Mouse (Mus musculus) lung, embryonic 16.5 days (tissue): ENCODE data around the gene Gm4707. TPM values are rescaled to one million over a fixed set of nuclear protein-coding genes. Genes with fewer than 3 reads are reported as not detected.
"Not testable (repeated sequence)": the region's sequence is repeated elsewhere in the genome, so short reads cannot be mapped to it uniquely, and the experiment has no call there.

Experiments used
- ATAC-seq: fragments of 200-750 bp; cut with Nextera tagmentation; 2 replicates; pipeline ENCODE4 v1.8.0; 2017; ENCODE audit warnings: low read depth, mild to moderate bottlenecking, moderate library complexity
- H3K27ac ChIP-seq: fragments of 300-500 bp; sonication (generic); 2 replicates; pipeline ENCODE4 v1.5.1; 2014; ENCODE audit warnings: mild to moderate bottlenecking, control low read depth, low read length
- H3K27me3 ChIP-seq: fragments of 300-500 bp; sonication (generic); 2 replicates; pipeline ENCODE4 v1.6.1; 2014; ENCODE audit warnings: low read depth, low read length, mixed read lengths; ENCODE audit not compliant: control insufficient read depth, insufficient read depth
- H3K36me3 ChIP-seq: fragments of 300-500 bp; sonication (generic); 2 replicates; pipeline ENCODE4 v1.6.1; 2014; ENCODE audit warnings: low read length; ENCODE audit not compliant: control insufficient read depth, insufficient read depth
- H3K4me1 ChIP-seq: fragments of 300-500 bp; sonication (generic); replicated peaks from 2 replicates; pipeline ENCODE4 v1.6.1; 2014; ENCODE audit warnings: low read length, mixed read lengths; ENCODE audit not compliant: control insufficient read depth, insufficient read depth
- H3K4me2 ChIP-seq: fragments of 300-500 bp; sonication (generic); 2 replicates; pipeline ENCODE4 v1.6.1; 2014; ENCODE audit warnings: low read depth, low read length, control low read depth
- H3K4me3 ChIP-seq: fragments of 300-500 bp; sonication (generic); 2 replicates; pipeline ENCODE4 v1.5.1; 2014; ENCODE audit warnings: mild to moderate bottlenecking, low read length, control low read depth
- H3K9ac ChIP-seq: fragments of 300-500 bp; sonication (generic); 2 replicates; pipeline ENCODE4 v1.6.1; 2014; ENCODE audit warnings: low read length, control low read depth
- H3K9me3 ChIP-seq: fragments of 300-500 bp; sonication (generic); 2 replicates; pipeline ENCODE4 v1.6.1; 2016; ENCODE audit warnings: low read length; ENCODE audit not compliant: control insufficient read depth
- WGBS: fragments of 180-500 bp; shearing (Covaris S2); extraction: QIAGEN DNeasy Blood & Tissue Kit; methylation state at CpG from one replicate; pipeline ENCODE4 v1.1.7; 2014; 5-methylcytosine and 5-hydroxymethylcytosine counted together
- polyA plus RNA-seq: library from polyadenylated mRNA; unstranded; fragments of >200 nt; fragmentation: Nextera tagmentation; extraction: Ambion mirVana; gene quantifications from 2 replicates; pipeline ENCODE4 v1.2.1, GENCODE M21; 2015

Gene Gm4707
- polyA plus RNA-seq, 1 experiment from 2014 or later = 3.0 TPM

- Histone ChIP-seq H3K4me3 (no peak overlapping the region), H3K27ac (no peak overlapping the region), H3K36me3 (peaks cover 21% of the 10 kb centered on the region), H3K9ac (no peak overlapping the region), H3K9me3 (no peaks in the 10 kb centered on the region), H3K4me1 (no peaks in the 10 kb centered on the region), H3K27me3 (no peaks in the 10 kb centered on the region), H3K4me2 (no peak overlapping the region)
- 92% methylated on average over 3 of the region's 3 CpGs for whole genome bisulfite sequencing
- ATAC-seq = no peak
These were observed 594 bp upstream of the Gm4707 start for GRCm38 (mm10) chr17:71460312-71460711.

DNA sequence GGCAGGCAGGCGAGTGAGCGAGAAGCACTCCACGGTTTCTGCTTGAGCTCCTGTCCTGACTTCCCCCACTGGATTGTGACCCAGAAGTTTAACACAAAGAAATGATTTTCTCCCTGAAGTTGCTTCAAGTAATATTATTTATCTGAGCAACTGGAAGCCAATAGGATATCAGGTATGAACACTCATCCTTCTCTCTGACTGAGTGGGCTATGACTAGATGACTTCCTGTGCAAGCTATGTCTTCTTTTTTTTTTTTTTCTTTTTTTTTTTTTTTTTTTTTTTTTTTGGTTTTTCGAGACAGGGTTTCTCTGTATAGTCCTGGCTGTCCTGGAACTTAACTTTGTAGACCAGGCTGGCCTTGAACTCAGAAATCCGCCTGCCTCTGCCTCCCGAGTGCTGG lies 2.4 kb downstream of the Gm4707 start:
- not testable (repeated sequence) for H3K27me3 ChIP-seq, H3K4me2 ChIP-seq, ATAC-seq, H3K9me3 ChIP-seq, H3K27ac ChIP-seq, H3K4me3 ChIP-seq, H3K4me1 ChIP-seq, H3K9ac ChIP-seq
- WGBS = 93% methylated on average over 6 of the region's 6 CpGs
- H3K36me3 ChIP-seq = peaks cover 14% of the 10 kb centered on the region

DNA sequence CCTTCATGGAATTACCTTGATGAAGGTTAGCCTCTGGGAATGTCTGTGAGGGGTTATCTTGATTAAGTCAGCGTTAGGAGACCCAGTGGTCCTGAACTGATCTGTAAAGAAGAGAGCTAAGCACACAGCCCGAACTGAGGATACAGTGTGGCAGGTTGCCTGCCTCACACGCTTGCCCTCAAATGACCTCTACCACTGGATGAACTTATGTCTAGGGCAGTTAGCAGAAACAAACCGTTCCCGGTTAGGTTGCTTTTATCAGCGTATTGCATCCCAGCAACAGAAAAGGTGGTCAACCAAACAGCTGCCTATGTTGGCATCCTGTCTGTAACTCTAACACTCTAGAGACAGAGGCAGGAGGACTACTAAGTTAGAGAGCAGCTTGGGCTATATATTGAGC lies 14.5 kb downstream of the Gm4707 start:
- 87% methylated on average over 6 of the region's 6 CpGs for WGBS
- no peak overlapping the region for H3K4me3 ChIP-seq
- no peak overlapping the region for H3K4me2 ChIP-seq
- no peaks in the 10 kb centered on the region for H3K4me1 ChIP-seq
- H3K36me3 ChIP-seq = peaks cover 21% of the 10 kb centered on the region
- H3K27me3 ChIP-seq = no peaks in the 10 kb centered on the region
- no peak overlapping the region for H3K9ac ChIP-seq
- ATAC-seq = no peak
- no peak overlapping the region for H3K27ac ChIP-seq
- H3K9me3 ChIP-seq = no peaks in the 10 kb centered on the region

DNA sequence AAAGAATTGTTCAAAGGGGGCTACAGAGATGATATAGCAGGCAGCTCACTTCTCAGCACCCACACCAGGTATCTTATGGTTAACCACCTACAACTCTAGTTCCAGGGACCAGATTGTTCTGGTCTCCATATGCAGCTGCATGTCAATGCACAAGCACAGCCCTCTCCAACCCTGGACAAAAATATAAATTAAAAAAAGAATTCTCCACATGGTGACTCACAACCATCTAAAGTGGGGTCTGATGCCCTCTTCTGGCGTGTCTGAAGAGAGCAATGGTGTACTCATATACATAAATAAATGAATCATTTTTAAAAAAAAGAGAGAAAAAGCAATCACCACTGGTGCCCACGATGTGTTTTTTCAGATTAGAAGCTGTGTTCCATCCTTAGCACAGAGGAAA lies 15.0 kb downstream of the Gm4707 start:
- Histone ChIP-seq H3K4me3 (no peak overlapping the region), H3K4me1 (no peaks in the 10 kb centered on the region), H3K9me3 (no peaks in the 10 kb centered on the region), H3K27me3 (no peaks in the 10 kb centered on the region), H3K9ac (no peak overlapping the region), H3K4me2 (no peak overlapping the region), H3K27ac (no peak overlapping the region), H3K36me3 (peaks cover 21% of the 10 kb centered on the region)
- ATAC-seq = no peak
- WGBS = 78% methylated on average over 2 of the region's 2 CpGs

DNA sequence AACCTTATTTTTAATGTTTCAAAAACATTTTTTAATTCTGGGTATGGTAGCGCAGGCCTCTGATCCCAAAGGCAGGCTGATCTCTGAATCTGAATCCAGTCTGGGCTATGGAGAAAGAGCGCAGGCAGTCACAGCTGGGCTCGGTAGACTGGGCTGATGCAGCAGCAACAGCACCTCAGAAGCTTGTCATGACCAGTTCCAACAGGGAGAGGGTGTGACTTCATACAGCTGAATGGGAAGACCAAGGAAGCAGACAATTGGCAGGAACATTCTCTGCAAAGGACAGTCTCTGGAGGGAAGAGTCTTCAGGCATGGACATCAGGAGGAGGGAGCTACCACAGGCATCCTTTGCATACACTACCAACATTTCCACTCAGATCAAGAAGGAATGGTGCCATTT lies 15.6 kb downstream of the Gm4707 start:
- no peak for ATAC-seq
- Histone ChIP-seq H3K4me3 (no peak overlapping the region), H3K27ac (no peak overlapping the region), H3K36me3 (peaks cover 21% of the 10 kb centered on the region), H3K4me1 (no peaks in the 10 kb centered on the region), H3K27me3 (no peaks in the 10 kb centered on the region), H3K9me3 (no peaks in the 10 kb centered on the region), H3K9ac (no peak overlapping the region), H3K4me2 (no peak overlapping the region)
- WGBS = 92% methylated on average over 3 of the region's 3 CpGs

- no peaks in the 10 kb centered on the region for H3K27me3 ChIP-seq
- H3K36me3 ChIP-seq = peaks cover 18% of the 10 kb centered on the region
- ATAC-seq = no peak
- no peaks in the 10 kb centered on the region for H3K4me1 ChIP-seq
- 88% methylated on average over 6 of the region's 6 CpGs for WGBS
- no peak overlapping the region for H3K4me2 ChIP-seq
- no peak overlapping the region for H3K9ac ChIP-seq
- H3K9me3 ChIP-seq = no peaks in the 10 kb centered on the region
- no peak overlapping the region for H3K27ac ChIP-seq
- H3K4me3 ChIP-seq = no peak overlapping the region
These were observed 16.4 kb downstream of the Gm4707 start for GRCm38 (mm10) chr17:71443273-71443672.

DNA sequence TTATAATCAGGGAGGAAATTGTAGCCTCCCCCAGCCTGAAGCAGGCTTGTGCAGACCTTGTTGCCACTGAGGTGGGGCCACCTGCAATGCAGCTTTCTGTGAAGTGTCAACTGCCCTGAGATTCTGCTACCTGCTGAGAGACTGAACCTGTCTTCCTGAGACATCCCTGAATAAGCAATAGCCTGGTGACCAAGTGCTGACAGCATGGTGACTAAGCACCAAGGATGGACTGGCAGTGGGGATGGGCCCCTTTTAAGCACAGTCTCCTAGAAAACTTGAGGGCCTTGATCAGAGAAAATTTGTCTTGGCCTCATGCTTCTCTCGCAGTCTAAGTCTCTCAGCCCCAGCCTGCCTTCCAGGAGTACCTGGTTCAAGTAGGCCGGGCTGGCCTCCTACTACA lies 37.2 kb downstream of the Gm4707 start:
- ATAC-seq = not testable (repeated sequence)
- WGBS = 92% methylated on average over 2 of the region's 2 CpGs

GRCm38 (mm10) chr17:71419448-71419847 lies 40.3 kb downstream of the Gm4707 start:
- WGBS = 90% methylated on average over 5 of the region's 5 CpGs
- not testable (repeated sequence) for ATAC-seq

More for the DNA sequence above, 37.2 kb downstream of the Gm4707 start:
- not testable (repeated sequence) for H3K4me1 ChIP-seq, H3K27me3 ChIP-seq, H3K4me2 ChIP-seq, H3K27ac ChIP-seq, H3K4me3 ChIP-seq, H3K9ac ChIP-seq
- H3K36me3 ChIP-seq = peaks cover 43% of the 10 kb centered on the region
- peaks cover 11% of the 10 kb centered on the region for H3K9me3 ChIP-seq

GRCm38 (mm10) chr17:71417008-71417407 lies 42.7 kb downstream of the Gm4707 start:
- no peak overlapping the region for H3K9ac ChIP-seq
- no peak overlapping the region for H3K4me3 ChIP-seq
- H3K27me3 ChIP-seq = no peaks in the 10 kb centered on the region
- WGBS = 92% methylated on average over 1 of the region's 1 CpGs
- no peak overlapping the region for H3K4me2 ChIP-seq
- peaks cover 26% of the 10 kb centered on the region for H3K36me3 ChIP-seq
- no peak for ATAC-seq
- H3K4me1 ChIP-seq = no peaks in the 10 kb centered on the region
- no peak overlapping the region for H3K27ac ChIP-seq
- peaks cover 5% of the 10 kb centered on the region for H3K9me3 ChIP-seq

More at GRCm38 (mm10) chr17:71419448-71419847, 40.3 kb downstream of the Gm4707 start:
- not testable (repeated sequence) for H3K4me2 ChIP-seq, H3K9ac ChIP-seq, H3K4me3 ChIP-seq, H3K27me3 ChIP-seq, H3K4me1 ChIP-seq, H3K27ac ChIP-seq
- Histone ChIP-seq H3K9me3 (peaks cover 11% of the 10 kb centered on the region), H3K36me3 (peaks cover 46% of the 10 kb centered on the region)
